Mouse (Mus musculus) hindbrain, embryonic 16.5 days (tissue): ENCODE measurements around the gene Pde4d. TPM values are rescaled to one million over a fixed set of nuclear protein-coding genes. Genes with fewer than 3 reads are reported as not detected.

Experiments
- ATAC-seq: fragments of 200-750 bp; cut with Nextera tagmentation; 2 replicates; pipeline ENCODE4 v1.8.0; 2017; ENCODE audit warnings: moderate TSS enrichment, moderate library complexity
- H3K27ac ChIP-seq: fragments of 300-500 bp; sonication (generic); 2 replicates; pipeline ENCODE4 v1.5.1; 2014; ENCODE audit warnings: low read depth, mild to moderate bottlenecking, control low read depth, low read length, moderate library complexity
- H3K27me3 ChIP-seq: fragments of 300-500 bp; sonication (generic); replicated peaks from 2 replicates; pipeline ENCODE4 v1.6.1; 2014; ENCODE audit warnings: low read length; ENCODE audit not compliant: control insufficient read depth, insufficient read depth
- H3K36me3 ChIP-seq: fragments of 300-500 bp; sonication (generic); 2 replicates; pipeline ENCODE4 v1.6.1; 2014; ENCODE audit warnings: mild to moderate bottlenecking, low read length, moderate library complexity, mixed read lengths; ENCODE audit not compliant: control insufficient read depth, insufficient read depth
- H3K4me1 ChIP-seq: fragments of 300-500 bp; sonication (generic); 2 replicates; pipeline ENCODE4 v1.6.1; 2014; ENCODE audit warnings: low read depth, low read length; ENCODE audit not compliant: control insufficient read depth, insufficient read depth
- H3K4me2 ChIP-seq: fragments of 300-500 bp; sonication (generic); 2 replicates; pipeline ENCODE4 v1.6.1; 2014; ENCODE audit warnings: mild to moderate bottlenecking, low read length, control low read depth, moderate library complexity
- H3K4me3 ChIP-seq: fragments of 300-500 bp; sonication (generic); 2 replicates; pipeline ENCODE4 v1.5.1; 2014; ENCODE audit warnings: mild to moderate bottlenecking, low read length, control low read depth, moderate library complexity
- H3K9ac ChIP-seq: fragments of 300-500 bp; sonication (generic); 2 replicates; pipeline ENCODE4 v1.6.1; 2014; ENCODE audit warnings: low read depth, mild to moderate bottlenecking, control low read depth, low read length, moderate library complexity
- H3K9me3 ChIP-seq: fragments of 300-500 bp; sonication (generic); 2 replicates; pipeline ENCODE4 v1.6.1; 2014; ENCODE audit warnings: mild to moderate bottlenecking, low read length, moderate library complexity; ENCODE audit not compliant: control insufficient read depth
- WGBS: fragments of 180-500 bp; shearing (Covaris S2); extraction: QIAGEN DNeasy Blood & Tissue Kit; methylation state at CpG from one replicate; pipeline ENCODE4 v1.1.7; 2014; 5-methylcytosine and 5-hydroxymethylcytosine counted together
- polyA plus RNA-seq: library from polyadenylated mRNA; unstranded; fragments of >200 nt; fragmentation: Nextera tagmentation; extraction: Ambion mirVana; gene quantifications from 2 replicates; pipeline ENCODE4 v1.2.1, GENCODE M21; 2015

The Pde4d gene
- polyA plus RNA-seq, 1 experiment from 2014 or later = 18.5 TPM

- Histone ChIP-seq H3K4me3 (no peak overlapping the region), H3K36me3 (no peaks in the 10 kb centered on the region), H3K4me1 (no peaks in the 10 kb centered on the region), H3K4me2 (no peak overlapping the region), H3K9ac (no peak overlapping the region), H3K9me3 (no peaks in the 10 kb centered on the region), H3K27ac (no peak overlapping the region), H3K27me3 (no peaks in the 10 kb centered on the region)
- 92% methylated on average over 2 of the region's 2 CpGs for WGBS
- no peak for ATAC-seq
These were observed 910.2 kb downstream of the Pde4d start for GRCm38 (mm10) chr13:109359994-109360393.

- no peaks in the 10 kb centered on the region for H3K27me3 ChIP-seq
- WGBS = 67% methylated on average over 6 of the region's 6 CpGs
These were observed 912.6 kb downstream of the Pde4d start for GRCm38 (mm10) chr13:109362340-109362739.

GRCm38 (mm10) chr13:109374465-109374864 lies 924.7 kb downstream of the Pde4d start:
- no peak for ATAC-seq
- no peaks in the 10 kb centered on the region for H3K4me1 ChIP-seq
- no peak overlapping the region for H3K4me2 ChIP-seq
- no peak overlapping the region for H3K9ac ChIP-seq
- WGBS = 79% methylated on average over 5 of the region's 5 CpGs
- H3K36me3 ChIP-seq = no peaks in the 10 kb centered on the region
- H3K4me3 ChIP-seq = no peak overlapping the region
- no peaks in the 10 kb centered on the region for H3K9me3 ChIP-seq
- no peaks in the 10 kb centered on the region for H3K27me3 ChIP-seq
- no peak overlapping the region for H3K27ac ChIP-seq

More at GRCm38 (mm10) chr13:109362340-109362739, 912.6 kb downstream of the Pde4d start:
- Histone ChIP-seq H3K9ac (no peak overlapping the region), H3K9me3 (no peaks in the 10 kb centered on the region), H3K4me3 (no peak overlapping the region), H3K4me1 (no peaks in the 10 kb centered on the region), H3K27ac (no peak overlapping the region), H3K36me3 (no peaks in the 10 kb centered on the region), H3K4me2 (no peak overlapping the region)
- ATAC-seq = no peak

- Histone ChIP-seq H3K9me3 (no peaks in the 10 kb centered on the region), H3K9ac (no peak overlapping the region), H3K4me1 (no peaks in the 10 kb centered on the region), H3K36me3 (no peaks in the 10 kb centered on the region), H3K27ac (no peak overlapping the region), H3K4me3 (no peak overlapping the region), H3K27me3 (no peaks in the 10 kb centered on the region), H3K4me2 (no peak overlapping the region)
- WGBS = 27% methylated on average over 1 of the region's 1 CpGs
- ATAC-seq = no peak
These were observed 926.9 kb downstream of the Pde4d start for GRCm38 (mm10) chr13:109376681-109377080.

GRCm38 (mm10) chr13:109380149-109380548 lies 930.4 kb downstream of the Pde4d start:
- ATAC-seq = no peak
- Histone ChIP-seq H3K4me1 (no peaks in the 10 kb centered on the region), H3K27me3 (no peaks in the 10 kb centered on the region), H3K4me2 (no peak overlapping the region), H3K4me3 (no peak overlapping the region), H3K9ac (no peak overlapping the region), H3K36me3 (no peaks in the 10 kb centered on the region), H3K27ac (no peak overlapping the region), H3K9me3 (no peaks in the 10 kb centered on the region)
- WGBS = 97% methylated on average over 2 of the region's 2 CpGs

GRCm38 (mm10) chr13:109388626-109389220 lies 939.0 kb downstream of the Pde4d start:
- no peak for ATAC-seq
- no peaks in the 10 kb centered on the region for H3K36me3 ChIP-seq
- no peaks in the 10 kb centered on the region for H3K9me3 ChIP-seq
- no peak overlapping the region for H3K27ac ChIP-seq
- no peak overlapping the region for H3K4me3 ChIP-seq
- H3K9ac ChIP-seq = no peak overlapping the region
- no peaks in the 10 kb centered on the region for H3K4me1 ChIP-seq
- 67% methylated on average over 8 of the region's 8 CpGs for WGBS
- no peaks in the 10 kb centered on the region for H3K27me3 ChIP-seq
- no peak overlapping the region for H3K4me2 ChIP-seq

GRCm38 (mm10) chr13:109402396-109402795 lies 952.6 kb downstream of the Pde4d start:
- H3K4me1 ChIP-seq = no peaks in the 10 kb centered on the region
- no peaks in the 10 kb centered on the region for H3K27me3 ChIP-seq
- H3K9ac ChIP-seq = no peak overlapping the region
- no peak overlapping the region for H3K4me3 ChIP-seq
- 57% methylated on average over 4 of the region's 4 CpGs for WGBS
- ATAC-seq = no peak
- no peak overlapping the region for H3K4me2 ChIP-seq
- no peaks in the 10 kb centered on the region for H3K9me3 ChIP-seq
- H3K36me3 ChIP-seq = no peaks in the 10 kb centered on the region
- no peak overlapping the region for H3K27ac ChIP-seq

GRCm38 (mm10) chr13:109402936-109403335 lies 953.2 kb downstream of the Pde4d start:
- Histone ChIP-seq H3K9ac (no peak overlapping the region), H3K4me3 (no peak overlapping the region), H3K4me1 (no peaks in the 10 kb centered on the region), H3K36me3 (no peaks in the 10 kb centered on the region), H3K27ac (no peak overlapping the region), H3K4me2 (no peak overlapping the region), H3K27me3 (no peaks in the 10 kb centered on the region), H3K9me3 (no peaks in the 10 kb centered on the region)
- no peak for ATAC-seq
- WGBS = 31% methylated on average over 2 of the region's 2 CpGs

- Histone ChIP-seq H3K4me2 (no peak overlapping the region), H3K27ac (no peak overlapping the region), H3K9ac (no peak overlapping the region), H3K4me3 (no peak overlapping the region), H3K9me3 (no peaks in the 10 kb centered on the region), H3K4me1 (no peaks in the 10 kb centered on the region), H3K36me3 (no peaks in the 10 kb centered on the region), H3K27me3 (no peaks in the 10 kb centered on the region)
- no peak for ATAC-seq
- 92% methylated on average over 8 of the region's 8 CpGs for WGBS
These were observed 956.6 kb downstream of the Pde4d start for GRCm38 (mm10) chr13:109406341-109406740.

GRCm38 (mm10) chr13:109407371-109407770 lies 957.6 kb downstream of the Pde4d start:
- no peak for ATAC-seq
- Histone ChIP-seq H3K27ac (no peak overlapping the region), H3K36me3 (no peaks in the 10 kb centered on the region), H3K4me2 (no peak overlapping the region), H3K4me1 (no peaks in the 10 kb centered on the region), H3K27me3 (no peaks in the 10 kb centered on the region), H3K4me3 (no peak overlapping the region), H3K9ac (no peak overlapping the region), H3K9me3 (no peaks in the 10 kb centered on the region)
- WGBS = 49% methylated on average over 3 of the region's 3 CpGs
